Mouse (Mus musculus) liver, adult 2 months (tissue): ENCODE results near the gene Ccdc153.
A peak's percentile ranks its signal among the peaks of the same experiment; 100 is the strongest.

Experiments
- CTCF ChIP-seq: fragments of 200-500 bp; IDR thresholded peaks from 2 replicates; pipeline ENCODE4 v1.5.1; 2011; ENCODE audit warnings: low read depth, low read length, control low read depth
- POLR2A ChIP-seq: fragments of 200-500 bp; IDR thresholded peaks from 2 replicates; pipeline ENCODE4 v1.6.1; 2011; ENCODE audit warnings: low read length, control low read depth; ENCODE audit not compliant: insufficient read depth; ENCODE audit errors: extremely low read depth

DNA sequence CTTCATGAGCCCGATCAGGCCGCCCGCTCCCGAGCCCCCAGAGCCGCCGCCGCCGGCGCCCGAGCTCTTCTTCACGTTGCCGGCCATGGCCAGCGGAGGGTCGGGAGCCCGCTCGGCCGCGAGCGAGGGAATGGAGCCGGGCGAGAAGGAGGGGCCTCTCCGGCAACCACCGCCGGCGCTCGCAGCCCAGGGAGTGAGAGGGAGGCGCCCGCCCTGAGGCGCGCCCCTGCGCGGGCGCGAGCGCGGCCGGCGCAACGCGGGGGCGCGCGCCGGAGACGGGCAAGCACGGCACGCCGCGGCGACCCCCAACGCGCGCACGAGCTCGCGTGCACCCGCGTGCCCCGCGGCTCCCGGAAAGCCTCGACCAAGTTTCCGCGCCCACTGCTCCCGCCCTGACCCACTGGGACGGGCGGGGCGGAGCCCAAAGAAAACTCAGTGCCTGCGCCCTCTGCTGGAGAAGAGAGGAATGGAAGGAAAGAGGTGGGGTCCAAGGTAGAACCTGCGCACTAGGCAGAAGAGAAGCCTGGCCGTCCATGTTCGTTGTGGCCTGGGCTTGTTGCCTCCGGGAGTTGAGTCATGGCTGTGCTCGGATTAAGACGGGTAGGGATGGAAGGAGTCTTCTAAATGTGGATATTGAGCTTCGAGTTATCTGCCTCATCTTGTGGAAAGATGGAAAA is 6.5 kb upstream of the Ccdc153 start, which contains the start of gene Cbl:
- TF ChIP-seq CTCF (peak; percentile 93), POLR2A (0 out of 2 replicates have a peak, but pooled peaks have one; percentile 46)
